Mouse (Mus musculus) forebrain, embryonic 14.5 days (tissue): ENCODE measurements around the gene Tbc1d16. TPM values are rescaled to one million over a fixed set of nuclear protein-coding genes. Genes with fewer than 3 reads are reported as not detected.

Experiments
- ATAC-seq: fragments of 200-750 bp; cut with Nextera tagmentation; 2 replicates; pipeline ENCODE4 v1.8.0; 2017; ENCODE audit warnings: mild to moderate bottlenecking, moderate library complexity
- DNase-seq: peaks from one replicate; pipeline ENCODE4 v3.0.0-alpha.2; 2015; ENCODE audit warnings: low spot score
- H3K27ac ChIP-seq: fragments of 300-500 bp; sonication (generic); 2 replicates; pipeline ENCODE4 v1.5.1; 2014; ENCODE audit warnings: low read depth, mild to moderate bottlenecking, control low read depth, low read length, moderate library complexity
- H3K27me3 ChIP-seq: fragments of 300-500 bp; sonication (generic); replicated peaks from 2 replicates; pipeline ENCODE4 v1.6.1; 2014; ENCODE audit warnings: low read length, control low read depth, mixed read lengths; ENCODE audit not compliant: control insufficient read depth, insufficient read depth
- H3K36me3 ChIP-seq: fragments of 300-500 bp; sonication (generic); 2 replicates; pipeline ENCODE4 v1.6.1; 2014; ENCODE audit warnings: low read length, control low read depth; ENCODE audit not compliant: control insufficient read depth, insufficient read depth
- H3K4me1 ChIP-seq: fragments of 300-500 bp; sonication (generic); 2 replicates; pipeline ENCODE4 v1.6.1; 2014; ENCODE audit warnings: antibody characterized with exemption, low read length, control low read depth; ENCODE audit not compliant: control insufficient read depth, insufficient read depth
- H3K4me2 ChIP-seq: fragments of 300-500 bp; sonication (generic); 2 replicates; pipeline ENCODE4 v1.6.1; 2014; ENCODE audit warnings: mild to moderate bottlenecking, control low read depth, low read length
- H3K4me3 ChIP-seq: fragments of 300-500 bp; sonication (generic); 2 replicates; pipeline ENCODE4 v1.5.1; 2014; ENCODE audit warnings: low read depth, low read length, control low read depth
- H3K9ac ChIP-seq: fragments of 300-500 bp; sonication (generic); 2 replicates; pipeline ENCODE4 v1.6.1; 2014; ENCODE audit warnings: mild to moderate bottlenecking, low read length, control low read depth, moderate library complexity
- H3K9me3 ChIP-seq: fragments of 300-500 bp; sonication (generic); replicated peaks from 2 replicates; pipeline ENCODE4 v1.6.1; 2016; ENCODE audit warnings: low read length, control low read depth, mixed read lengths; ENCODE audit not compliant: control insufficient read depth
- WGBS: fragments of 180-500 bp; shearing (Covaris S2); extraction: QIAGEN DNeasy Blood & Tissue Kit; methylation state at CpG from one replicate; pipeline ENCODE4 v1.1.7; 2014; 5-methylcytosine and 5-hydroxymethylcytosine counted together
- polyA plus RNA-seq: library from polyadenylated mRNA; unstranded; fragments of >200 nt; fragmentation: Nextera tagmentation; extraction: Ambion mirVana; gene quantifications from 2 replicates; pipeline ENCODE4 v1.2.1, GENCODE M21; 2014

Gene Tbc1d16
- polyA plus RNA-seq, 1 experiment from 2014 or later: 24.6 TPM

- Histone ChIP-seq H3K9me3 (no peaks in the 10 kb centered on the region), H3K4me3 (no peak overlapping the region), H3K36me3 (no peaks in the 10 kb centered on the region), H3K4me1 (peaks cover 14% of the 10 kb centered on the region), H3K4me2 (no peak overlapping the region), H3K9ac (no peak overlapping the region), H3K27me3 (no peaks in the 10 kb centered on the region), H3K27ac (no peak overlapping the region)
- no peak for ATAC-seq
- DNase-seq: no peak
- 91% methylated on average over 3 of the region's 3 CpGs for WGBS
Observed at GRCm38 (mm10) chr11:119189319-119189718, 39.0 kb downstream of the Tbc1d16 start.

DNA sequence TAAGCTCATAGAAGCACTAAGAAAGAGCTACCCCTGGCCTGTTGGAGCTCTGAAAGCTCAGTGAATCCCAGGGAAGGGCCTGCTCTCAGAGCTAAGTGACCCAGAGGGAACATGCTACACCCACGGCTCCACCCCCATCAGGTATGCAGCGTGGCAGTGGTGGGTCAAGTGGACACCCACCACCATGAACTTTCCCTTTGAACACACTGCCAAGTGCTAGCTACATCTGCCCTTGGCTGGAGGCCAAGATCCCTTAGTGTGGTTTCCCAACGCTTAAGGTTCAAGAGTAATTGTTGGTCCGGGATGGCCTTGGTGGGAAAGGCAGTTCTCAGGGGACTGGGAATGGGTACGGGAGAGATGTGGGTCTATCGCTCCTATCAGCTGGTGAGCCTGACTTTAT, 39.9 kb downstream of the Tbc1d16 start:
- no peaks in the 10 kb centered on the region for H3K9me3 ChIP-seq
- H3K36me3 ChIP-seq: no peaks in the 10 kb centered on the region
- no peak overlapping the region for H3K27ac ChIP-seq
- H3K27me3 ChIP-seq: no peaks in the 10 kb centered on the region
- no peak overlapping the region for H3K9ac ChIP-seq
- DNase-seq: no peak
- 61% methylated on average over 6 of the region's 6 CpGs for WGBS
- H3K4me3 ChIP-seq: no peak overlapping the region
- H3K4me1 ChIP-seq: peaks cover 18% of the 10 kb centered on the region
- no peak for ATAC-seq
- no peak overlapping the region for H3K4me2 ChIP-seq

GRCm38 (mm10) chr11:119187800-119188197, 40.5 kb downstream of the Tbc1d16 start:
- Histone ChIP-seq H3K27me3 (no peaks in the 10 kb centered on the region), H3K27ac (no peak overlapping the region), H3K9ac (no peak overlapping the region), H3K36me3 (no peaks in the 10 kb centered on the region), H3K4me3 (no peak overlapping the region), H3K4me1 (peaks cover 24% of the 10 kb centered on the region), H3K4me2 (no peak overlapping the region), H3K9me3 (no peaks in the 10 kb centered on the region)
- DNase-seq (no peak), ATAC-seq (no peak)
- WGBS: 61% methylated on average over 10 of the region's 10 CpGs

DNA sequence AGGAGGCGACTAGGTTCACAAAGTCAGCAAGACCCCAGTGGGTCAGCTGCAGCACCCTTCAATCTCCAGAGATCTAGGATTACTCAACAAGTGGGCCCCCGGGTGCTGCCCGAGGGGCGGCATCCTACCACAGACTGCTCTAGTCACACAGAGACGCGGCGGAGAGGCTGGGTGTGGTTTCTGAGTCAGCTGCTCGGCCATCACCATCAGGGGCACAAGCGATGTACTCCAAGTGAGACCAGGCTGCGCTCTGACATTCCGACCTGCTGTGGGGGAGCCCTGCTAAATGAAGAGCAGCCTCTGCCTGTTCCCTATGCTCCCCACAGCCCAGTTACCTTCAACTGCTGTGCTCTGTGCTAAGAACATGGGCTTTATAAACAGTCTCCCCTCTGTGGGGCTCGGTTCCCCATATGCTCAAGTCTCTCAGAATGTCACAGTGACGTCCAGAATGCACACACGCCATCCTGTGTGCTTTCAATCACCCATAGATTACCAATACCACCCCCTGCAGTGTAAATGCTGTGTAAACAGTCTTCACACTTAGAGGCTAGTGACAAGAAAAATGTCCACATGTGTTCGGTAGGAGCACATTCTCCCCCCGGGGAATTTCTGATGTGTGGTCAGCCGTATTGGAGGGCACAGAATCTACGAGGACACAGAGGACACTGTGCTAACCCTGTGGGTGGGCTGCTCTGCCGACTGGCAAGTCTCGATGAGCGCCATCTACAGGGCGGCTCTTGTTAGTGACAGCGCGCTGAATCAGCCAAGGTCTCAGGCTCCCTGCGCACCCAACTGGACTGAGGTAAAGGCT, 41.1 kb downstream of the Tbc1d16 start:
- no peaks in the 10 kb centered on the region for H3K36me3 ChIP-seq
- H3K9ac ChIP-seq: no peak overlapping the region
- H3K4me2 ChIP-seq: no peak overlapping the region
- peaks cover 24% of the 10 kb centered on the region for H3K4me1 ChIP-seq
- no peak overlapping the region for H3K4me3 ChIP-seq
- H3K9me3 ChIP-seq: no peaks in the 10 kb centered on the region
- DNase-seq: peak; percentile 85
- H3K27me3 ChIP-seq: no peaks in the 10 kb centered on the region
- no peak overlapping the region for H3K27ac ChIP-seq
- ATAC-seq: peak; percentile 52
- 46% methylated on average over 25 of the region's 25 CpGs for WGBS

DNA sequence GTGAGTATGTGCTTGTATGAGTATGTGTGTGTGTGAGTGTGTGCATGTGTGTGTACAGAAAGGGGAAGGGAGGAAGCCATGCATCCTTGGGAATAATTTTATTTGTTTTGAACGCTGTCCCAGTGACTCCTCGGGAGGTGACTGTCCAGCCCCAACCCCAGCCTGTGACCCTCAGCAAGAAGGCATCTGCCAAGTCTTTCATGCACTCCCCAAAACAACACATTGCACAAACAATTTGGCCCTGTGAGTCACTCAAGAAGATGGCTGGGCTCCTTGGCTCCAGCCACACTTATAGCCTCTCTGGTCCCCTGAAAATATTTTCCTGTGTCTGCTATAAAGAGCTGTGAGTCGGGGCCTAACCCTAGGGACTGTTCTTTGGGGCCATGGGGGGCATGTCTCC, 41.9 kb downstream of the Tbc1d16 start:
- H3K36me3 ChIP-seq: no peaks in the 10 kb centered on the region
- H3K4me2 ChIP-seq: no peak overlapping the region
- H3K27ac ChIP-seq: no peak overlapping the region
- H3K27me3 ChIP-seq: no peaks in the 10 kb centered on the region
- no peak for ATAC-seq
- no peak overlapping the region for H3K9ac ChIP-seq
- DNase-seq: no peak
- H3K4me3 ChIP-seq: no peak overlapping the region
- 86% methylated on average over 3 of the region's 3 CpGs for WGBS
- H3K4me1 ChIP-seq: peaks cover 26% of the 10 kb centered on the region
- H3K9me3 ChIP-seq: no peaks in the 10 kb centered on the region

DNA sequence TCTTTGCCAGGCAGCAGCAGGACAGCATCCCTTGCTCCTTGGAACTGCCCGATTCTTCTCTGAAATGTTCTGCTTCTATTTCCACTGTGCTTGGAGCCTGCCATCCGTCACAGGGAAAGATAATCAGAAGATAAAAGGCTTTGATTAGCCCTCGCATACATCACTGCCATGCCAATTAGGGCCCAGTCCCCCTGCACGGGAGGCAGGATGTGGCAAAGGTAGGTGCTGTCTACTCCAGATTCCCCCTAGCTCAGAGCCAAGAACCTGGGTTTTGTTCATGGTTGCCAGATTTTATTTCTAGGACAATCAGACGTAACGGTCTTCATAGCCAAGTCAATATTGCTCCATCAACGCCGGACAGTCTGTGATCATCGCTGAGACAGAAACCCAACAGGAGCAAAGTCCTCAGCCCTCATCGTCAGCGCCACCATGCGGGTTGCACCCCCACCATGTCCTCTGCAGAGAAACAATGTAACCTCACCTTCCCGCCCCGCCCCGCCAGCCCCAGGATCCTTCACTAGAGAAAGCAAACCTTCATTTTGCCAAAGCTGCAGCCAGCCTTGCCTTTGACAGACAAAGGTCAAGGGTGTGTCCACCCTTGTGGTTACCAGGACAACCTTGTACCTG, 44.5 kb downstream of the Tbc1d16 start:
- WGBS: 64% methylated on average over 15 of the region's 15 CpGs
- H3K27ac ChIP-seq: no peak overlapping the region; the same call in 1 of the 2 replicates
- H3K36me3 ChIP-seq: no peaks in the 10 kb centered on the region
- no peak for DNase-seq
- H3K9me3 ChIP-seq: no peaks in the 10 kb centered on the region
- H3K9ac ChIP-seq: no peak overlapping the region
- no peak overlapping the region for H3K4me2 ChIP-seq
- no peaks in the 10 kb centered on the region for H3K27me3 ChIP-seq
- H3K4me3 ChIP-seq: no peak overlapping the region
- H3K4me1 ChIP-seq: peaks cover 22% of the 10 kb centered on the region
- ATAC-seq: no peak

- DNase-seq (no peak), ATAC-seq (no peak)
- Histone ChIP-seq H3K4me2 (no peak overlapping the region), H3K4me3 (no peak overlapping the region), H3K27me3 (no peaks in the 10 kb centered on the region), H3K4me1 (peaks cover 15% of the 10 kb centered on the region), H3K36me3 (no peaks in the 10 kb centered on the region), H3K9ac (no peak overlapping the region), H3K9me3 (no peaks in the 10 kb centered on the region), H3K27ac (0 out of 2 replicates have a peak overlapping the region, but pooled peaks have one; percentile 2)
- WGBS: 70% methylated on average over 12 of the region's 12 CpGs
Observed at GRCm38 (mm10) chr11:119181861-119182395, 46.4 kb downstream of the Tbc1d16 start.

GRCm38 (mm10) chr11:119180824-119181582, 47.3 kb downstream of the Tbc1d16 start:
- no peak for DNase-seq

More at GRCm38 (mm10) chr11:119180824-119181582, 47.3 kb downstream of the Tbc1d16 start:
- H3K4me1 ChIP-seq: peaks cover 19% of the 10 kb centered on the region
- 84% methylated on average over 14 of the region's 14 CpGs for WGBS
- H3K27me3 ChIP-seq: no peaks in the 10 kb centered on the region
- H3K4me3 ChIP-seq: no peak overlapping the region
- no peaks in the 10 kb centered on the region for H3K9me3 ChIP-seq
- ATAC-seq: no peak
- H3K4me2 ChIP-seq: no peak overlapping the region
- no peak overlapping the region for H3K9ac ChIP-seq
- H3K27ac ChIP-seq: peak overlapping the region; percentile 2; the same call in 1 of the 2 replicates
- no peaks in the 10 kb centered on the region for H3K36me3 ChIP-seq
